In genomic region chr17:69727325-69727724, GRCm38 (mm10) we compare ENCODE assay signal across 26 mouse cellular contexts.
DNase-seq lines count a peak whose midpoint lies in the region; ATAC-seq and TF ChIP-seq lines count a peak whose summit lies in the region.
"Had no signal": no experiment of that assay in that cellular context is flagged by ENCODE, and none has a peak within 500 bp of the region (broad histone marks: within the 10 kb centered on the region; RNA-seq: fewer than 3 reads in every experiment).

No protein-coding gene starts in this region.

- no peak overlapping the region for H3K4me3 ChIP-seq in forebrain, embryonic 11.5 days (ENCODE audit: low read depth, low read length)
- H3K4me3 ChIP-seq in forebrain, postnatal 0 days (ENCODE audit: low read depth, low read length) = no peak overlapping the region
- H3K4me3 ChIP-seq in forebrain, embryonic 14.5 days (ENCODE audit: low read depth, low read length) = no peak overlapping the region
- H3K4me3 ChIP-seq in forebrain, embryonic 16.5 days (replicated peaks; ENCODE audit: low read length) = no peak overlapping the region
- H3K4me3 ChIP-seq: embryonic facial prominence, embryonic 13.5 days; embryonic facial prominence, embryonic 15.5 days; erythroblast, embryonic 14.5 days had no signal

- no peak for TF ChIP-seq POLR2A in brain, embryonic 14.5 days (IDR thresholded peaks at IDR 0.05; ENCODE audit: borderline replicate concordance, extremely low read depth, insufficient read depth, insufficient read length, poor library complexity, severe bottlenecking)

- no peak overlapping the region for H3K4me2 ChIP-seq in forebrain, embryonic 11.5 days (ENCODE audit: low read depth, low read length, severe bottlenecking)
- no peak overlapping the region for H3K4me2 ChIP-seq in forebrain, postnatal 0 days (ENCODE audit: low read depth)
- no peak overlapping the region for H3K4me2 ChIP-seq in forebrain, embryonic 14.5 days (ENCODE audit: low read length)
- H3K4me2 ChIP-seq in forebrain, embryonic 16.5 days (ENCODE audit: low read length) = no peak overlapping the region
- H3K4me2 ChIP-seq: embryonic facial prominence, embryonic 13.5 days; embryonic facial prominence, embryonic 15.5 days had no signal

- no peaks in the 10 kb centered on the region for H3K27me3 ChIP-seq in forebrain, embryonic 11.5 days (ENCODE audit: control insufficient read depth, insufficient read depth, low read length)
- H3K27me3 ChIP-seq in forebrain, postnatal 0 days (ENCODE audit: insufficient read depth, low read length) = no peaks in the 10 kb centered on the region
- no peaks in the 10 kb centered on the region for H3K27me3 ChIP-seq in forebrain, embryonic 14.5 days (replicated peaks; ENCODE audit: control insufficient read depth, insufficient read depth, low read length)
- no peaks in the 10 kb centered on the region for H3K27me3 ChIP-seq in forebrain, embryonic 16.5 days (replicated peaks; ENCODE audit: control insufficient read depth, insufficient read depth, low read length)
- H3K27me3 ChIP-seq: CH12.LX; embryonic facial prominence, embryonic 13.5 days; embryonic facial prominence, embryonic 15.5 days; Patski had no signal

- peak; percentile 60 for ATAC-seq in forebrain, embryonic 11.5 days (replicated peaks; ENCODE audit: low FRiP score)
- ATAC-seq in forebrain, postnatal 0 days = no peak
- peak; percentile 91 for ATAC-seq in forebrain, embryonic 14.5 days
- ATAC-seq in forebrain, embryonic 16.5 days = peak; percentile 90
- ATAC-seq: activated CD4-positive, CD25-positive, alpha-beta regulatory T cell, adult 4 months; CD4-positive, CD25-positive, alpha-beta regulatory T cell, adult 4 months; Patski had no signal

- no peak overlapping the region for H3K9ac ChIP-seq in forebrain, embryonic 11.5 days (ENCODE audit: low read length)
- no peak overlapping the region for H3K9ac ChIP-seq in forebrain, postnatal 0 days
- H3K9ac ChIP-seq in forebrain, embryonic 14.5 days (ENCODE audit: low read length) = no peak overlapping the region
- no peak overlapping the region for H3K9ac ChIP-seq in forebrain, embryonic 16.5 days (replicated peaks; ENCODE audit: low read depth, low read length)
- H3K9ac ChIP-seq: embryonic facial prominence, embryonic 13.5 days; embryonic facial prominence, embryonic 15.5 days had no signal

- intact Hi-C loops in heart, postnatal 14 days (cut with DNase I) = no loop called here

- no peaks in the 10 kb centered on the region for H3K9me3 ChIP-seq in forebrain, embryonic 11.5 days (ENCODE audit: control insufficient read depth, low read length)
- no peaks in the 10 kb centered on the region for H3K9me3 ChIP-seq in forebrain, postnatal 0 days (ENCODE audit: low read length)
- no peaks in the 10 kb centered on the region for H3K9me3 ChIP-seq in forebrain, embryonic 14.5 days (replicated peaks; ENCODE audit: control insufficient read depth, low read length)
- H3K9me3 ChIP-seq in forebrain, embryonic 16.5 days (ENCODE audit: control insufficient read depth, low read length) = no peaks in the 10 kb centered on the region
- H3K9me3 ChIP-seq: embryonic facial prominence, embryonic 13.5 days; embryonic facial prominence, embryonic 15.5 days had no signal

- H3K4me1 ChIP-seq in forebrain, embryonic 11.5 days (replicated peaks; ENCODE audit: control insufficient read depth, insufficient read depth, low read length) = no peaks in the 10 kb centered on the region
- H3K4me1 ChIP-seq in forebrain, postnatal 0 days (ENCODE audit: insufficient read depth) = no peaks in the 10 kb centered on the region
- no peaks in the 10 kb centered on the region for H3K4me1 ChIP-seq in forebrain, embryonic 14.5 days (ENCODE audit: control insufficient read depth, insufficient read depth, low read length)
- no peaks in the 10 kb centered on the region for H3K4me1 ChIP-seq in forebrain, embryonic 16.5 days (replicated peaks; ENCODE audit: control insufficient read depth, insufficient read depth, low read length)
- H3K4me1 ChIP-seq: embryonic facial prominence, embryonic 13.5 days; embryonic facial prominence, embryonic 15.5 days had no signal

- no peak for TF ChIP-seq CTCF in forebrain, postnatal 0 days (IDR thresholded peaks at IDR 0.05; ENCODE audit: low read depth)
- TF ChIP-seq CTCF in brain, embryonic 14.5 days (IDR thresholded peaks at IDR 0.05; ENCODE audit: borderline replicate concordance, extremely low read depth, insufficient read depth, insufficient read length) = no peak

- DNase-seq in forebrain, embryonic 11.5 days (ENCODE audit: low spot score) = no peak
- DNase-seq in forebrain, postnatal 0 days = no peak
- DNase-seq in brain, embryonic 14.5 days (ENCODE audit: low read depth) = peak; percentile 78
- DNase-seq in forebrain, embryonic 14.5 days (ENCODE audit: low spot score) = peak; percentile 68
- no peak for DNase-seq in urinary bladder, postnatal 4 days (ENCODE audit: low spot score in 2 of 2)
- no peak for DNase-seq in heart, postnatal 14 days
- DNase-seq: adrenal gland, adult 8-10 months; adrenal gland, postnatal 14 days; adrenal gland, postnatal 36 days; B cell, adult 2 months; cerebellum, adult 11 months; cerebellum, adult 18-20 months; cerebellum, adult 8-10 months; cerebellum, adult 9-11 months; cerebellum, postnatal 14 days; cerebellum, postnatal 36 days; embryo, embryonic 11 days had no signal

- H3K27ac ChIP-seq in forebrain, embryonic 11.5 days (ENCODE audit: low read depth, low read length) = no peak overlapping the region
- no peak overlapping the region for H3K27ac ChIP-seq in forebrain, postnatal 0 days (ENCODE audit: low read depth, low read length)
- H3K27ac ChIP-seq in forebrain, embryonic 14.5 days (ENCODE audit: low read depth, low read length) = no peak overlapping the region
- no peak overlapping the region for H3K27ac ChIP-seq in forebrain, embryonic 16.5 days (ENCODE audit: low read length)
- H3K27ac ChIP-seq: embryonic facial prominence, embryonic 13.5 days; embryonic facial prominence, embryonic 15.5 days had no signal

- 77% methylated on average over 4 of the region's 4 CpGs for WGBS in forebrain, embryonic 11.5 days
- WGBS in forebrain, postnatal 0 days = 45% methylated on average over 4 of the region's 4 CpGs
- WGBS in forebrain, embryonic 14.5 days = 52% methylated on average over 4 of the region's 4 CpGs
- 41% methylated on average over 4 of the region's 4 CpGs for WGBS in forebrain, embryonic 16.5 days

- H3K36me3 ChIP-seq in forebrain, embryonic 11.5 days (ENCODE audit: control insufficient read depth, insufficient read depth, low read length) = no peaks in the 10 kb centered on the region
- no peaks in the 10 kb centered on the region for H3K36me3 ChIP-seq in forebrain, postnatal 0 days (ENCODE audit: insufficient read depth)
- H3K36me3 ChIP-seq in forebrain, embryonic 14.5 days (ENCODE audit: control insufficient read depth, insufficient read depth, low read length) = no peaks in the 10 kb centered on the region
- H3K36me3 ChIP-seq in forebrain, embryonic 16.5 days (ENCODE audit: control insufficient read depth, insufficient read depth) = no peaks in the 10 kb centered on the region
- H3K36me3 ChIP-seq: embryonic facial prominence, embryonic 13.5 days; embryonic facial prominence, embryonic 15.5 days; G1E had no signal

Comparison
In these comparisons a context has a peak if more than half of its experiments do, and no peak if none do; other contexts are left out.
1. DNase-seq: peak in brain, embryonic 14.5 days (single experiment) and forebrain, embryonic 14.5 days (single experiment); none in forebrain, embryonic 11.5 days (single experiment), forebrain, postnatal 0 days (single experiment), urinary bladder, postnatal 4 days (0 of 2) and heart, postnatal 14 days (0 of 2).